Mouse (Mus musculus): ENCODE measurements around the gene B4galt7.
"Not testable (repeated sequence)": the region's sequence is repeated elsewhere in the genome, so short reads cannot be mapped to it uniquely, and the experiment has no call there.

DNA sequence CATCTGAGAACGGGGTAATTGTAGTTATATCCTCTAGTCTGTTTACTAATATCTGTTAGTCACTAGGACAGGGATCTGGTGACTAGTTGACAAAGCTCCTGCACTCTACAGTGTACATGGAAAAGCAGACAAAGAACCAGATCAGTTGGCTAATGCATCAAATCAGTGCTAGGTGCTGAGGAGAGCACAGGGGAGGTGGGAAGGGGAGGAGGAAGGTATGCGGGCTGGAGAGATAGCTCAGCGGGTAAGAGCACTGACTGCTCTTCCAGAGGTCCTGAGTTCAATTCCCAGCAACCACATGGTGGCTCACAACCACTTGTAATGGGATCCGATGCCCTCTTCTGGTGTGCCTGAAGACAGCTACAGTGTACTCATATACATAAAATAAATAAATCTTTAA is 31.2 kb upstream of the B4galt7 start:
- TF ChIP-seq CTCF, EP300 (IDR thresholded peaks at IDR 0.05; ENCODE audit: low read depth): not testable (repeated sequence)
